Mouse (Mus musculus): ENCODE results near the gene Agfg2. TPM values are rescaled to one million over a fixed set of nuclear protein-coding genes. Genes with fewer than 3 reads are reported as not detected.
"Not testable (repeated sequence)": the region's sequence is repeated elsewhere in the genome, so short reads cannot be mapped to it uniquely, and the experiment has no call there.

Gene Agfg2
- 19.7 and 20.7 TPM in 2 replicates for polyA plus RNA-seq (2015; fragmentation: Nextera tagmentation; extraction: Ambion mirVana)

GRCm38 (mm10) chr5:137684294-137685123 is at the start of gene Agfg2:
TSS of gene Agfg2 (minus strand) at chr5:137684726.
- no peaks in the 10 kb centered on the region for H3K9me3 ChIP-seq

GRCm38 (mm10) chr5:137733638-137734288 is 49.2 kb upstream of the Agfg2 start:
- Histone ChIP-seq H3K4me2 (no peak overlapping the region), H3K4me3 (no peak overlapping the region), H3K36me3 (peaks cover 41% of the 10 kb centered on the region), H3K27ac (replicated peaks) (no peak overlapping the region), H3K27me3 (replicated peaks) (0 out of 2 replicates have a peak, but pooled peaks cover 4% of the 10 kb centered on the region), H3K4me1 (peaks cover 14% of the 10 kb centered on the region), H3K9me3 (no peaks in the 10 kb centered on the region), H3K9ac (no peak overlapping the region)
- ATAC-seq (ENCODE audit: extremely low read depth, insufficient number of reproducible peaks, low FRiP score, low TSS enrichment), result no peak
- WGBS, result 86% methylated on average over 12 of the region's 12 CpGs

More at GRCm38 (mm10) chr5:137684294-137685123, at the start of gene Agfg2:
- ATAC-seq (ENCODE audit: extremely low read depth, insufficient number of reproducible peaks, low FRiP score, low TSS enrichment), result peak; percentile 97
- peaks cover 38% of the 10 kb centered on the region for H3K4me1 ChIP-seq
- H3K27me3 ChIP-seq (replicated peaks), result no peaks in the 10 kb centered on the region
- H3K4me3 ChIP-seq, result peak within 1 kb of the TSS; percentile 73
- peak within 1 kb of the TSS; percentile 87 for H3K9ac ChIP-seq
- peak within 1 kb of the TSS; percentile 72 for H3K27ac ChIP-seq (replicated peaks)
- under 1% methylated on average over 60 of the region's 62 CpGs for WGBS
- H3K4me2 ChIP-seq, result peak within 1 kb of the TSS; percentile 87
- H3K36me3 ChIP-seq, result peaks cover 9% of the 10 kb centered on the region

GRCm38 (mm10) chr5:137726767-137727166 is 42.2 kb upstream of the Agfg2 start:
- peaks cover 19% of the 10 kb centered on the region for H3K27me3 ChIP-seq (replicated peaks)
- no peaks in the 10 kb centered on the region for H3K4me1 ChIP-seq
- H3K9ac ChIP-seq, result no peak overlapping the region
- H3K9me3 ChIP-seq, result no peaks in the 10 kb centered on the region
- ATAC-seq (ENCODE audit: extremely low read depth, insufficient number of reproducible peaks, low FRiP score, low TSS enrichment), result no peak
- 60% methylated on average over 6 of the region's 6 CpGs for WGBS
- no peak overlapping the region for H3K4me2 ChIP-seq
- no peaks in the 10 kb centered on the region; the same call in 1 of the 2 replicates for H3K36me3 ChIP-seq
- no peak overlapping the region for H3K4me3 ChIP-seq
- H3K27ac ChIP-seq (replicated peaks), result no peak overlapping the region

GRCm38 (mm10) chr5:137723840-137724239 is 39.3 kb upstream of the Agfg2 start:
- ATAC-seq (ENCODE audit: extremely low read depth, insufficient number of reproducible peaks, low FRiP score, low TSS enrichment), result no peak
- Histone ChIP-seq H3K9me3 (no peaks in the 10 kb centered on the region), H3K27me3 (replicated peaks) (peaks cover 15% of the 10 kb centered on the region), H3K4me1 (peaks cover 13% of the 10 kb centered on the region), H3K27ac (replicated peaks) (no peak overlapping the region), H3K9ac (no peak overlapping the region), H3K4me3 (no peak overlapping the region), H3K36me3 (no peaks in the 10 kb centered on the region), H3K4me2 (no peak overlapping the region)
- 81% methylated on average over 5 of the region's 5 CpGs for WGBS

GRCm38 (mm10) chr5:137720558-137721164 is 36.1 kb upstream of the Agfg2 start:
- H3K4me2 ChIP-seq, result peak overlapping the region; percentile 63
- H3K27ac ChIP-seq (replicated peaks); H3K36me3 ChIP-seq; H3K9me3 ChIP-seq: not testable (repeated sequence)
- H3K4me1 ChIP-seq, result peaks cover 21% of the 10 kb centered on the region
- 11% methylated on average over 11 of the region's 16 CpGs for WGBS
- peaks cover 15% of the 10 kb centered on the region for H3K27me3 ChIP-seq (replicated peaks)
- H3K9ac ChIP-seq, result 0 out of 2 replicates have a peak overlapping the region, but pooled peaks have one; percentile 24
- peak overlapping the region; percentile 27; the same call in 1 of the 2 replicates for H3K4me3 ChIP-seq
- ATAC-seq (ENCODE audit: extremely low read depth, insufficient number of reproducible peaks, low FRiP score, low TSS enrichment), result peak; percentile 56; the same call in 1 of the 2 replicates

GRCm38 (mm10) chr5:137719088-137719487 is 34.6 kb upstream of the Agfg2 start:
- Histone ChIP-seq H3K36me3 (no peaks in the 10 kb centered on the region), H3K4me1 (peaks cover 21% of the 10 kb centered on the region), H3K27me3 (replicated peaks) (peaks cover 15% of the 10 kb centered on the region), H3K4me2 (peak overlapping the region; percentile 10), H3K27ac (replicated peaks) (peak overlapping the region; percentile 34), H3K9ac (no peak overlapping the region), H3K4me3 (no peak overlapping the region), H3K9me3 (no peaks in the 10 kb centered on the region)
- no peak for ATAC-seq (ENCODE audit: extremely low read depth, insufficient number of reproducible peaks, low FRiP score, low TSS enrichment)
- 27% methylated on average over 6 of the region's 6 CpGs for WGBS

GRCm38 (mm10) chr5:137718020-137718790 is 33.7 kb upstream of the Agfg2 start:
- Histone ChIP-seq H3K9ac (no peak overlapping the region), H3K4me2 (no peak overlapping the region), H3K4me1 (peaks cover 21% of the 10 kb centered on the region), H3K27ac (replicated peaks) (peak overlapping the region; percentile 34; the same call in 1 of the 2 replicates), H3K4me3 (no peak overlapping the region), H3K9me3 (no peaks in the 10 kb centered on the region), H3K27me3 (replicated peaks) (peaks cover 10% of the 10 kb centered on the region), H3K36me3 (no peaks in the 10 kb centered on the region)
- 60% methylated on average over 8 of the region's 8 CpGs for WGBS
- no peak for ATAC-seq (ENCODE audit: extremely low read depth, insufficient number of reproducible peaks, low FRiP score, low TSS enrichment)

- no peak overlapping the region for H3K27ac ChIP-seq (replicated peaks)
- no peak overlapping the region for H3K4me3 ChIP-seq
- H3K9me3 ChIP-seq, result no peaks in the 10 kb centered on the region
- H3K4me2 ChIP-seq, result no peak overlapping the region
- H3K4me1 ChIP-seq, result peaks cover 19% of the 10 kb centered on the region
- no peak for ATAC-seq (ENCODE audit: extremely low read depth, insufficient number of reproducible peaks, low FRiP score, low TSS enrichment)
- no peaks in the 10 kb centered on the region for H3K36me3 ChIP-seq
- WGBS, result 68% methylated on average over 8 of the region's 8 CpGs
- H3K9ac ChIP-seq, result no peak overlapping the region
- H3K27me3 ChIP-seq (replicated peaks), result no peaks in the 10 kb centered on the region
These were observed 31.2 kb upstream of the Agfg2 start for GRCm38 (mm10) chr5:137715685-137716084.

- 72% methylated on average over 5 of the region's 5 CpGs for WGBS
- Histone ChIP-seq H3K27ac (replicated peaks) (no peak overlapping the region), H3K36me3 (no peaks in the 10 kb centered on the region), H3K9ac (no peak overlapping the region), H3K4me3 (no peak overlapping the region), H3K27me3 (replicated peaks) (no peaks in the 10 kb centered on the region), H3K4me2 (no peak overlapping the region), H3K9me3 (no peaks in the 10 kb centered on the region), H3K4me1 (peaks cover 4% of the 10 kb centered on the region)
- no peak for ATAC-seq (ENCODE audit: extremely low read depth, insufficient number of reproducible peaks, low FRiP score, low TSS enrichment)
These were observed 28.9 kb upstream of the Agfg2 start for GRCm38 (mm10) chr5:137713454-137713853.

GRCm38 (mm10) chr5:137706913-137707633 is 22.5 kb upstream of the Agfg2 start:
- Histone ChIP-seq H3K9me3 (no peaks in the 10 kb centered on the region), H3K4me2 (peak overlapping the region; percentile 22), H3K4me1 (peaks cover 10% of the 10 kb centered on the region), H3K9ac (peak overlapping the region; percentile 25; the same call in 1 of the 2 replicates), H3K4me3 (no peak overlapping the region), H3K27ac (replicated peaks) (no peak overlapping the region), H3K36me3 (no peaks in the 10 kb centered on the region), H3K27me3 (replicated peaks) (no peaks in the 10 kb centered on the region)
- 56% methylated on average over 12 of the region's 12 CpGs for whole genome bisulfite sequencing
- ATAC-seq (ENCODE audit: extremely low read depth, insufficient number of reproducible peaks, low FRiP score, low TSS enrichment), result no peak
